Mouse (Mus musculus): ENCODE results near the gene Sorcs2. TPM values are rescaled to one million over a fixed set of nuclear protein-coding genes. Genes with fewer than 3 reads are reported as not detected.
A peak's percentile ranks its signal among the peaks of the same experiment; 100 is the strongest.

The Sorcs2 gene
- total RNA-seq, 2 experiments from 2014 or later = 10.5 to 11.4 TPM

- intact Hi-C loops (cut with DNase I) = no loop called here
- no peak for DNase-seq
Measured at GRCm38 (mm10) chr5:36192677-36193076, 205.3 kb downstream of the Sorcs2 start.

- intact Hi-C loops (cut with DNase I) = no loop called here
- no peak for DNase-seq
Measured at GRCm38 (mm10) chr5:36191876-36192275, 206.1 kb downstream of the Sorcs2 start.

GRCm38 (mm10) chr5:36191285-36191684 is 206.7 kb downstream of the Sorcs2 start:
- intact Hi-C loops (cut with DNase I) = no loop called here
- DNase-seq = no peak

GRCm38 (mm10) chr5:36188310-36188709 is 209.6 kb downstream of the Sorcs2 start:
- intact Hi-C loops (cut with DNase I) = no loop called here
- peak; percentile 46 to 50 for DNase-seq

- intact Hi-C loops (cut with DNase I) = no loop called here
- no peak for DNase-seq
Measured at GRCm38 (mm10) chr5:36186294-36187053, 211.5 kb downstream of the Sorcs2 start.

GRCm38 (mm10) chr5:36182326-36182725 is 215.6 kb downstream of the Sorcs2 start:
- intact Hi-C loops (cut with DNase I) = no loop called here
- DNase-seq = no peak

GRCm38 (mm10) chr5:36179708-36180107 is 218.2 kb downstream of the Sorcs2 start:
- intact Hi-C loops (cut with DNase I) = no loop called here

GRCm38 (mm10) chr5:36178785-36179184 is 219.2 kb downstream of the Sorcs2 start:
- no peak for DNase-seq
- intact Hi-C loops (cut with DNase I) = no loop called here

More at GRCm38 (mm10) chr5:36179708-36180107, 218.2 kb downstream of the Sorcs2 start:
- no peak for DNase-seq

- intact Hi-C loops (cut with DNase I) = no loop called here
- no peak for DNase-seq
Measured at GRCm38 (mm10) chr5:36178215-36178614, 219.7 kb downstream of the Sorcs2 start.

- no peak for DNase-seq
- intact Hi-C loops (cut with DNase I) = no loop called here
Measured at GRCm38 (mm10) chr5:36176873-36177272, 221.1 kb downstream of the Sorcs2 start.

GRCm38 (mm10) chr5:36176409-36176808 is 221.5 kb downstream of the Sorcs2 start:
- DNase-seq = no peak

GRCm38 (mm10) chr5:36174569-36175115 is 223.3 kb downstream of the Sorcs2 start:
- no peak for DNase-seq
- intact Hi-C loops (cut with DNase I) = no loop called here

More at GRCm38 (mm10) chr5:36176409-36176808, 221.5 kb downstream of the Sorcs2 start:
- intact Hi-C loops (cut with DNase I) = no loop called here

- DNase-seq = peak; percentile 45 to 64
- intact Hi-C loops (cut with DNase I) = no loop called here
Measured at GRCm38 (mm10) chr5:36168963-36169650, 228.8 kb downstream of the Sorcs2 start.

- intact Hi-C loops (cut with DNase I) = no loop called here
- no peak for DNase-seq
Measured at GRCm38 (mm10) chr5:36166346-36167013, 231.5 kb downstream of the Sorcs2 start.

- no peak for DNase-seq
- intact Hi-C loops (cut with DNase I) = no loop called here
Measured at GRCm38 (mm10) chr5:36165424-36166302, 232.3 kb downstream of the Sorcs2 start.

- intact Hi-C loops (cut with DNase I) = no loop called here
- no peak for DNase-seq
Measured at GRCm38 (mm10) chr5:36154879-36155485, 243.0 kb downstream of the Sorcs2 start.

GRCm38 (mm10) chr5:36153261-36153660 is 244.7 kb downstream of the Sorcs2 start:
- intact Hi-C loops (cut with DNase I) = no loop called here

GRCm38 (mm10) chr5:36151086-36151485 is 246.9 kb downstream of the Sorcs2 start:
- DNase-seq = no peak
- intact Hi-C loops (cut with DNase I) = no loop called here

More at GRCm38 (mm10) chr5:36153261-36153660, 244.7 kb downstream of the Sorcs2 start:
- no peak for DNase-seq

GRCm38 (mm10) chr5:36149098-36149497 is 248.8 kb downstream of the Sorcs2 start:
- intact Hi-C loops (cut with DNase I) = no loop called here
- no peak for DNase-seq

GRCm38 (mm10) chr5:36146589-36146988 is 251.3 kb downstream of the Sorcs2 start:
- intact Hi-C loops (cut with DNase I) = no loop called here
- no peak for DNase-seq
